Mouse (Mus musculus): ENCODE results near the gene Elmod3.

The Elmod3 gene

DNA sequence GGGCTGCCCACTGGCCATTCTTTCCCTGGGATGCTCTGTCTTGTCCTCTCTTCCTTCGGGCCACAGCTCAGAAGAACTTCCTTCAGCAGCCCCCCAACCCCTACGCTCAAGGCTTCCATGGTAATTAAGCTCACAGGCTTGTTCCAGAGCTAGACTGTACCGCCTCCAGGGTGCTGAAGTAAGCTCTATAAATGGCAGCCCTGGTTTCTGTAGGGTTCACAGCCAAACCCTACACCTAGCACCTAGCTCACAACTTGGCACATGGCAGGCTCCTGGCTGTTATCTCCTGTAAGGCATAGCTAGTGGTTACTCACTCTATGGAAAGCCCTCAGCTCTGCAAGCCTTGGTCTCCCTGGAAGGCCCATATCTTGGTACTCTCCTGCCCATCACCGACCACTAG is 65.6 kb downstream of the Elmod3 start:
- DNase-seq = no peak

- peak in 1 of 2 experiments; percentile 66 for DNase-seq
Measured at GRCm38 (mm10) chr6:72528410-72529151, 69.6 kb downstream of the Elmod3 start.

GRCm38 (mm10) chr6:72527070-72527469 is 71.1 kb downstream of the Elmod3 start:
- no peak for DNase-seq

GRCm38 (mm10) chr6:72524160-72524559 is 74.1 kb downstream of the Elmod3 start:
- no peak for DNase-seq

DNA sequence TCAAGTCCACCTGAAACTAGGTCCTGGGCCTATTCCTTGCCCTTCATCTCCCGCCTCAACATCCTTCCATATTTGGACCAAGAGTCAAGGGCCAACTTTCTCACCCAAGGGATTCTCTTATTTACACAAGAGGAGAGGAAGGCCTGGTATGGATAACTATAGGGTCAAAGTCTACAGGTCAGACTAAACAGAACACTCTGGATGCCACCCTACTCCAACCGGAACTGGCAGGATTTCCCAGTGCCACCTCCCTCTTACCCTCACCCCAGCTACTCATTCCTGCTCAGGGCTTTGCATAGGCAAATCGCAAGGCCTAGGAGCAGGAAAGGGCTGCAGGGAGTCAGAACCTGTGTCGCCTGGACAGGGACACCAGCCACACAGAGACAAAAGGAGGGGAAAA is 75.0 kb downstream of the Elmod3 start:
- DNase-seq = no peak

DNA sequence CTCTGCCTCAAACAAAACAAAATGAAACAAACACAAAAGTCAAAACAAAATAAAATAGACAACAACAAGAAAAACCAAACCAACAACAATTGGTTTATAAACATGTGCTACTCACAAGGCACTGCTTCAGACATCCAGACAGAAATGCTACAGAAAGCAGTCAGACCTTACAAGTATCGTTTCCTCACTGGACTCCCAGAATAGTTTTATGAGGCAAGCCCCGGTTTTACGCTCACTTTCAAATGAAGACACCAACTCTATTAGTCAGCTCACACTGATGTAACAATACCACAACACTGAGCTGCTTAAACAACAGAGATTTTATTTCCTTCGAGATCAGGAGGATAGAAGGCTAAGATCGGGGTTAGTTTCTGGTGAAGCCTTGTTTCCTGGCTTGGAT is 75.9 kb downstream of the Elmod3 start:
- no peak for DNase-seq

GRCm38 (mm10) chr6:72521607-72522006 is 76.6 kb downstream of the Elmod3 start, which contains the start of gene Sh2d6:
Sh2d6 (minus strand) TSS chr6:72521707.
- DNase-seq = no peak

DNA sequence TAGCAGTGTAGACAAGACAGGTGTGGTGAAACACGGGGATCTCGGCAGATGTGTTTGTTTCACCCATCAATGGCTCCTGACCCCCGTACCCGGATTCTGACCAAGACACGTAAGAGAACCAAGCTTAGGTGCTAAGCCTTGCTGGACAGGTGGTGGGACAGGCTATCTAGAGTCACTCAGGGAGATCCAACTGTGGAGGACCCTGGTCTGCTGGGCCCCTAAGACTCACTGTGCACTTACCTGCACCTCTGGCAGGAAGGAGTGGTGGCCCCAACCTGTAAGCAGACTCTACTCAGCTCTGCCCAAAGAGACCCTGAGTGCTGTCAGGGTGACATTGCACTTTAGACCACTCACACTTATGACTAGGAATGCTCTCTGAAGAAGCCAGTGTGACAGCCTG is 77.3 kb downstream of the Elmod3 start:
- DNase-seq = no peak

DNA sequence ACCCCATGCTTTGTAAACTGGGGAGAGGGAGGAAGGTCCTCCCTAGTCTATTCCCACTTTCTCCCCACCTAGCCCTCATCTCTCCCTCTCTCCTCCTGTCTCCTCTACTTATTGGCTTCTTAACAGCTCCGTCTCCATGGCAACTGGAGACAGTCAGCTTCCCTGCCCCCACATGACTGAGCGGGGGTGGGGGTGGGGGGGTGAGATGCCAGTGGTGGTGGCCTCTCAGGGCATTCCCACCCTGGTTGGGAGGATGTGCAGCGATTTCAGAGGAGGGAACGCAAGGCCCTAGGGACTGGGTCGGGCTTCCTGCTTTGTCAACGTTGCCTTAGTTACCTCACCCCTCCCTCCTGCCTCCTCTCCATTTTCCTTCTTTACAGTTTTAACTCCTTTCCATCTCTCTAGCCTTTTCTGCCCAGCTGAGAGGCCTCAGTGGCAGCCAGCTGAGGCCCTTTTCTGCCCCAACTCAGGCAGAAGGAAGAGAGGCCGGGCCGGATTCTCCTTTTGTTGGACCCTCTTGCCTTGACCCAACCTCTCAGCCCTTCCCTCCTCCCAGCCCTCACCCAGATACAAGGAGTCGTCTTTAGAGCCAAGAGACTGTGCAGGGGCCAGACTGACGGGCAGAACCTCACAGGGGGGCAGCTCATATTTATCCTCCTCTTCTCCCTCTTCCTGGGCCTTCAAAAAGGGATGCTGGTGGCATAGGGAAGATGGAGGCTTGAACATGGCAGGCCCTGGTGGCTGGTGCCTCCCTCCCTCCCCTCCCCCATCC is 78.1 kb downstream of the Elmod3 start:
- peak in 1 of 2 experiments; percentile 18 for DNase-seq

- no peak for DNase-seq
Measured at GRCm38 (mm10) chr6:72519303-72519702, 78.9 kb downstream of the Elmod3 start.

DNA sequence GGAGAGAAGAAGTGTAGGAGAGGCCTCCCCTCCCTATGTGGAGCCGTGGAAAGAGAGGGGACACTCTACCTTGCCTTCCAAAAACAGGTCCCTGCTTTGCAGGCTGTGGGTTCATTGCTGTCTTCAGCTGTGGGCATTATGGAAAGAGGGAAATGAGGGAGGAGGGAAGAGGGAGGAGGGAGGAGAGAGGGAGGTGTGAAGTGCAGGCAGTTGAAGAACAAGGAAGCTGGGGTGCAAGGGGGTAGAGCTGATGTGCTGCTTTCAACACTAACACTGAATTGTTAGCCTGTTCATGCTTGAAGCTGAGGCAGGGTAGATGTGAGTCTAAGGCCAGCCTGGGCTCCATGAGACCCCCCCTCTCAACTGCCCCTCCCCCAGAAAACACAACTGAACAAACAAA is 79.4 kb downstream of the Elmod3 start:
- DNase-seq = no peak
